Mouse (Mus musculus) embryonic facial prominence, embryonic 14.5 days (tissue): ENCODE measurements around the gene Car5a. TPM values are rescaled to one million over a fixed set of nuclear protein-coding genes. Genes with fewer than 3 reads are reported as not detected.

Experiments used
- ATAC-seq: fragments of 200-750 bp; cut with Nextera tagmentation; 2 replicates; pipeline ENCODE4 v1.8.0; 2017; ENCODE audit warnings: low read depth, moderate number of reproducible peaks, moderate TSS enrichment
- DNase-seq: peaks from one replicate; pipeline ENCODE4 v3.0.0-alpha.2; 2015; ENCODE audit warnings: low spot score
- H3K27ac ChIP-seq: fragments of 300-500 bp; sonication (generic); replicated peaks from 2 replicates; pipeline ENCODE4 v1.5.1; 2014; ENCODE audit warnings: low read depth, mild to moderate bottlenecking, low read length, moderate library complexity
- H3K27me3 ChIP-seq: fragments of 300-500 bp; sonication (generic); replicated peaks from 2 replicates; pipeline ENCODE4 v1.6.1; 2014; ENCODE audit warnings: low read length; ENCODE audit not compliant: control insufficient read depth, insufficient read depth
- H3K36me3 ChIP-seq: fragments of 300-500 bp; sonication (generic); 2 replicates; pipeline ENCODE4 v1.6.1; 2014; ENCODE audit warnings: low read length, mixed read lengths; ENCODE audit not compliant: control insufficient read depth, insufficient read depth
- H3K4me1 ChIP-seq: fragments of 300-500 bp; sonication (generic); 2 replicates; pipeline ENCODE4 v1.6.1; 2014; ENCODE audit warnings: antibody characterized with exemption, low read length; ENCODE audit not compliant: control insufficient read depth, insufficient read depth
- H3K4me2 ChIP-seq: fragments of 300-500 bp; sonication (generic); 2 replicates; pipeline ENCODE4 v1.6.1; 2014; ENCODE audit warnings: low read depth, mild to moderate bottlenecking, low read length, moderate library complexity, mixed read lengths
- H3K4me3 ChIP-seq: fragments of 300-500 bp; sonication (generic); 2 replicates; pipeline ENCODE4 v1.5.1; 2014; ENCODE audit warnings: low read depth, mild to moderate bottlenecking, low read length
- H3K9ac ChIP-seq: fragments of 300-500 bp; sonication (generic); 2 replicates; pipeline ENCODE4 v1.6.1; 2014; ENCODE audit warnings: low read depth, mild to moderate bottlenecking, low read length, moderate library complexity, mixed read lengths
- H3K9me3 ChIP-seq: fragments of 300-500 bp; sonication (generic); 2 replicates; pipeline ENCODE4 v1.6.1; 2016; ENCODE audit warnings: low read length; ENCODE audit not compliant: control insufficient read depth
- WGBS: fragments of 180-500 bp; shearing (Covaris S2); extraction: QIAGEN DNeasy Blood & Tissue Kit; methylation state at CpG from one replicate; pipeline ENCODE4 v1.1.7; 2014; 5-methylcytosine and 5-hydroxymethylcytosine counted together
- polyA plus RNA-seq: library from polyadenylated mRNA; unstranded; fragments of >200 nt; fragmentation: Nextera tagmentation; extraction: Ambion mirVana; gene quantifications from 2 replicates; pipeline ENCODE4 v1.2.1, GENCODE M21; 2014

Car5a gene
- polyA plus RNA-seq, 1 experiment from 2014 or later, result not detected

- Histone ChIP-seq H3K4me3 (no peak overlapping the region), H3K27me3 (no peaks in the 10 kb centered on the region), H3K4me1 (peaks cover 26% of the 10 kb centered on the region), H3K27ac (peak overlapping the region; percentile 75), H3K36me3 (no peaks in the 10 kb centered on the region), H3K9me3 (no peaks in the 10 kb centered on the region), H3K9ac (no peak overlapping the region), H3K4me2 (no peak overlapping the region)
- no peak for ATAC-seq
- whole genome bisulfite sequencing, result 39% methylated on average over 8 of the region's 8 CpGs
- DNase-seq, result peak; percentile 62
These were observed 20.2 kb upstream of the Car5a start for GRCm38 (mm10) chr8:121964716-121965512.

GRCm38 (mm10) chr8:121962892-121963291 lies 18.2 kb upstream of the Car5a start:
- no peaks in the 10 kb centered on the region for H3K27me3 ChIP-seq
- ATAC-seq (no peak), DNase-seq (no peak)
- no peak overlapping the region for H3K4me3 ChIP-seq
- H3K27ac ChIP-seq, result no peak overlapping the region
- H3K4me1 ChIP-seq, result peaks cover 26% of the 10 kb centered on the region
- 71% methylated on average over 3 of the region's 3 CpGs for WGBS
- no peaks in the 10 kb centered on the region for H3K36me3 ChIP-seq
- H3K9me3 ChIP-seq, result no peaks in the 10 kb centered on the region
- H3K4me2 ChIP-seq, result no peak overlapping the region
- no peak overlapping the region for H3K9ac ChIP-seq

GRCm38 (mm10) chr8:121958395-121958794 lies 13.7 kb upstream of the Car5a start:
- Histone ChIP-seq H3K9ac (no peak overlapping the region), H3K27me3 (no peaks in the 10 kb centered on the region), H3K4me3 (no peak overlapping the region), H3K4me2 (no peak overlapping the region), H3K4me1 (no peaks in the 10 kb centered on the region), H3K27ac (no peak overlapping the region), H3K36me3 (peaks cover 18% of the 10 kb centered on the region), H3K9me3 (no peaks in the 10 kb centered on the region)
- DNase-seq, result no peak
- 86% methylated on average over 1 of the region's 1 CpGs for WGBS
- no peak for ATAC-seq

- peaks cover 22% of the 10 kb centered on the region for H3K36me3 ChIP-seq
- no peak overlapping the region for H3K4me3 ChIP-seq
- DNase-seq, result no peak
- H3K4me1 ChIP-seq, result peaks cover 12% of the 10 kb centered on the region
- H3K9me3 ChIP-seq, result no peaks in the 10 kb centered on the region
- WGBS, result 83% methylated on average over 1 of the region's 1 CpGs
- no peaks in the 10 kb centered on the region for H3K27me3 ChIP-seq
- H3K27ac ChIP-seq, result no peak overlapping the region
- no peak for ATAC-seq
- H3K4me2 ChIP-seq, result no peak overlapping the region
- no peak overlapping the region for H3K9ac ChIP-seq
These were observed 11.3 kb upstream of the Car5a start for GRCm38 (mm10) chr8:121955825-121956500.

- WGBS, result 75% methylated on average over 10 of the region's 10 CpGs
- Histone ChIP-seq H3K36me3 (peaks cover 22% of the 10 kb centered on the region), H3K9me3 (no peaks in the 10 kb centered on the region), H3K4me1 (peaks cover 12% of the 10 kb centered on the region), H3K9ac (no peak overlapping the region; the same call in 1 of the 2 replicates), H3K4me2 (no peak overlapping the region), H3K27ac (no peak overlapping the region), H3K27me3 (no peaks in the 10 kb centered on the region), H3K4me3 (no peak overlapping the region)
- DNase-seq (no peak), ATAC-seq (no peak)
These were observed 10.4 kb upstream of the Car5a start for GRCm38 (mm10) chr8:121954981-121955555.

- Histone ChIP-seq H3K36me3 (peaks cover 22% of the 10 kb centered on the region), H3K27me3 (no peaks in the 10 kb centered on the region), H3K4me3 (no peak overlapping the region), H3K4me2 (no peak overlapping the region), H3K9ac (no peak overlapping the region), H3K4me1 (peaks cover 12% of the 10 kb centered on the region), H3K27ac (no peak overlapping the region), H3K9me3 (no peaks in the 10 kb centered on the region)
- ATAC-seq (no peak), DNase-seq (no peak)
- 65% methylated on average over 3 of the region's 3 CpGs for WGBS
These were observed 9.3 kb upstream of the Car5a start for GRCm38 (mm10) chr8:121953821-121954545.

GRCm38 (mm10) chr8:121952800-121953199 lies 8.1 kb upstream of the Car5a start:
- Histone ChIP-seq H3K4me2 (peak overlapping the region; percentile 80), H3K9me3 (no peaks in the 10 kb centered on the region), H3K9ac (no peak overlapping the region), H3K4me3 (no peak overlapping the region), H3K27me3 (no peaks in the 10 kb centered on the region), H3K36me3 (peaks cover 22% of the 10 kb centered on the region), H3K27ac (no peak overlapping the region), H3K4me1 (peaks cover 18% of the 10 kb centered on the region)
- ATAC-seq, result no peak
- no peak for DNase-seq
- 91% methylated on average over 7 of the region's 7 CpGs for WGBS

- H3K4me3 ChIP-seq, result peak overlapping the region; percentile 87; the same call in 1 of the 2 replicates
- ATAC-seq (no peak), DNase-seq (no peak)
- no peak overlapping the region for H3K27ac ChIP-seq
- H3K36me3 ChIP-seq, result peaks cover 22% of the 10 kb centered on the region
- H3K4me1 ChIP-seq, result peaks cover 23% of the 10 kb centered on the region
- no peaks in the 10 kb centered on the region for H3K9me3 ChIP-seq
- H3K4me2 ChIP-seq, result peak overlapping the region; percentile 80
- H3K9ac ChIP-seq, result peak overlapping the region; percentile 51; the same call in 1 of the 2 replicates
- H3K27me3 ChIP-seq, result no peaks in the 10 kb centered on the region
These were observed 7.4 kb upstream of the Car5a start for GRCm38 (mm10) chr8:121952122-121952521.
